Mouse (Mus musculus) thymus, postnatal 36 days (tissue): ENCODE results near the gene Rab30.
A peak's percentile ranks its signal among the peaks of the same experiment; 100 is the strongest.
"Not testable (repeated sequence)": the region's sequence is repeated elsewhere in the genome, so short reads cannot be mapped to it uniquely, and the experiment has no call there.

Experiments
- DNase-seq, 2 experiments: peaks; one replicate each; pipeline ENCODE4 v3.0.0; 2022; ENCODE audit warnings: mixed read lengths in 2 of 2

Gene Rab30

GRCm38 (mm10) chr7:92741152-92741860 lies at the start of gene Rab30:
TSS of gene Rab30 (plus strand) at chr7:92741603.
- peak; percentile 82 to 90 for DNase-seq

GRCm38 (mm10) chr7:92696395-92696794 lies 45.0 kb upstream of the Rab30 start:
- DNase-seq, result no peak

GRCm38 (mm10) chr7:92698770-92699169 lies 42.6 kb upstream of the Rab30 start:
- no peak for DNase-seq

- DNase-seq, result no peak
Measured at GRCm38 (mm10) chr7:92703661-92704060, 37.7 kb upstream of the Rab30 start.

GRCm38 (mm10) chr7:92705534-92705933 lies 35.9 kb upstream of the Rab30 start:
- no peak for DNase-seq

GRCm38 (mm10) chr7:92706711-92707110 lies 34.7 kb upstream of the Rab30 start:
- DNase-seq, result no peak

- DNase-seq, result no peak
Measured at GRCm38 (mm10) chr7:92709573-92709972, 31.8 kb upstream of the Rab30 start.

- no peak for DNase-seq
Measured at GRCm38 (mm10) chr7:92711593-92711992, 29.8 kb upstream of the Rab30 start.

GRCm38 (mm10) chr7:92715055-92715454 lies 26.3 kb upstream of the Rab30 start:
- DNase-seq, result no peak

- DNase-seq, result peak; percentile 23 to 55
Measured at GRCm38 (mm10) chr7:92720156-92720905, 21.1 kb upstream of the Rab30 start.

- peak in 1 of 2 experiments; percentile 22 for DNase-seq
Measured at GRCm38 (mm10) chr7:92723750-92724149, 17.7 kb upstream of the Rab30 start.

GRCm38 (mm10) chr7:92724261-92724660 lies 17.1 kb upstream of the Rab30 start:
- no peak for DNase-seq

GRCm38 (mm10) chr7:92729583-92729982 lies 11.8 kb upstream of the Rab30 start:
- not testable (repeated sequence) for DNase-seq

- DNase-seq, result no peak
Measured at GRCm38 (mm10) chr7:92730465-92730864, 10.9 kb upstream of the Rab30 start.

GRCm38 (mm10) chr7:92730959-92731358 lies 10.4 kb upstream of the Rab30 start:
- DNase-seq, result no peak

GRCm38 (mm10) chr7:92732136-92732535 lies 9.3 kb upstream of the Rab30 start:
- DNase-seq, result no peak

- no peak for DNase-seq
Measured at GRCm38 (mm10) chr7:92737560-92737959, 3.8 kb upstream of the Rab30 start.

GRCm38 (mm10) chr7:92739956-92740355 lies 1.4 kb upstream of the Rab30 start:
- DNase-seq, result no peak

- no peak for DNase-seq
Measured at GRCm38 (mm10) chr7:92740411-92741115, 840 bp upstream of the Rab30 start.

GRCm38 (mm10) chr7:92741861-92742249 lies 452 bp downstream of the Rab30 start:
- peak; percentile 25 to 32 for DNase-seq

- no peak for DNase-seq
Measured at GRCm38 (mm10) chr7:92742341-92742741, 938 bp downstream of the Rab30 start.

- DNase-seq, result no peak
Measured at GRCm38 (mm10) chr7:92742774-92743173, 1.4 kb downstream of the Rab30 start.

- DNase-seq, result no peak
Measured at GRCm38 (mm10) chr7:92743325-92743724, 1.9 kb downstream of the Rab30 start.

- no peak for DNase-seq
Measured at GRCm38 (mm10) chr7:92750395-92750794, 9.0 kb downstream of the Rab30 start.
